Mouse (Mus musculus): ENCODE measurements around the gene Shb. TPM values are rescaled to one million over a fixed set of nuclear protein-coding genes. Genes with fewer than 3 reads are reported as not detected.

The Shb gene
- 1 to 10 TPM; 1.9 TPM for total RNA-seq (2023)

DNA sequence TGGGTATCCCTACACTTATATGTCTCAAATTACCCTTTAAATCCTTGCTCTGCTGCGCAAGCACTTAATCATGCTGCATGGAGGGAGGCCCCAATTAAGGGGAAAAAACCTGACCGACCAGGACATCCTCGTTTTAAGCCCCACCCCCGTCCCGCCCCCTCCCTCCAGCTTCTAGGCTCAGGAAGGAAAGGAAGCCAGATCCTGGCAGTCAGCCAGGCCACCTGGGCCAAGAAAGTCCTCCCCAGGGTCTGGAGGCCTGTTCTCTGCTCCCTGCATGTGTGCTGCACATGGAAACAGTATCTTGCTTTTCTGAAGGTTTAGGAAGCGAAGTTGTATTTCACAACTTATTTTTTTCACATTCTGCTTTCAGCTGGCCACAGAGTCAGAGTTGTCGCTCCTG, at the start of gene Shb:
Gene Shb, minus strand, starts transcription at position 96 of the 400 bp plus-strand sequence.

DNA sequence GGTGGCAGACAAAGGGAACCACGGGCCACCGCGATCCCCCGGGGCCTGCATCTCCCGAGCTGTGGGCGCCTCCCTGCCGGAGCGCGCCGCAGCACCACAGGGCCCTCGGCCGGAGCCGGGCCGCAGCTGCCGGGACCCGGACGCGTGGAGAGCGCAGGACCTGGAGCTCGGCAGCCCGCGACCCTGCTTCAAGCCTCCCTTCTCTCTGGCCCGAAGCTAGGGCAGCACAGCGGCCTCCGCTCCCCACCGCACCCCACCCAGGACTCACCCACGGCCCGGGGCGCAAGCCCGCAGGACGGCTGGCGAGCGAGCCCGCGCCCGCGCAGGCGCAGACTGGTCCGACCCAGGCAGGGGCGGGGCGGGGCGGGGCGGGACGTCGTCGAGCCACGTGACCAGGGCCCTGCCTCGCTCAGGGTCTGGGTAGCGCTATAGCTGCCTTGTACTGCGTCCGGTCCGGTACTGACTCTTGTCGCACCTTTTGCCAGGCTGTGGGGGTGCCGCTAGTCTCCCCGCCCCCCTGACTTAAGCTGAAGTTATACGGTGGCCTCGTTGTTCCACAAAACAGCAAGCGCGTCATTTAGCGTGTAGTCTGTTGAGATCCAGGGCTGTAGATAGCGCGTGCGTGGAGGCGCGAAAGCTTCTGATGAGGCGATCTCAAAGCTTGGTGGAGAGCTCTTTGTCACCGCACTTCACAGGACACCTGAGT, 123.7 kb downstream of the Shb start, which contains the start of gene Slc25a51:
Gene Slc25a51, minus strand, starts transcription at position 340 of the 706 bp plus-strand sequence.

Other genes starting within 250 kb of the Shb start
- gene Trmt10b, start 235.3 kb downstream of the Shb start, total RNA-seq (2023), result 10 to 100 TPM; 14.0 to 16.2 TPM
- gene Dcaf10, start 190.4 kb downstream of the Shb start, total RNA-seq (2023), result 10 to 100 TPM; 22.2 to 24.6 TPM
- 10 to 100 TPM; 43.8 to 44.7 TPM for gene Exosc3, start 189.7 kb downstream of the Shb start, total RNA-seq (2023)
- 10 to 100 TPM; 78.8 to 79.4 TPM for gene Slc25a51, start 123.7 kb downstream of the Shb start, total RNA-seq (2023)